Mouse (Mus musculus) CH12.LX (cell line): ENCODE measurements at regions not wholly inside any gene's neighbourhood (a gene's known extent, or its start where the extent isn't known, plus 50 kb on each side); places are given as distances from the start of the nearest gene placed in this dataset.

Experiments
- DNase-seq: peaks from one replicate; pipeline ENCODE4 v3.0.0-alpha.2; 2013; ENCODE audit errors: extremely low read depth
- H3K27ac ChIP-seq: 2 replicates; pipeline ENCODE4 v1.5.1; 2012; ENCODE audit warnings: low read depth, mild to moderate bottlenecking, control low read depth, moderate library complexity; ENCODE audit not compliant: insufficient read depth
- H3K27me3 ChIP-seq: replicated peaks from 2 replicates; pipeline ENCODE3; 2012; ENCODE audit warnings: inconsistent platforms
- H3K36me3 ChIP-seq, 2 experiments: replicated peaks in 1 of 2; 2 replicates each; pipeline versions ENCODE3 to v1.6.1; 2012; ENCODE audit warnings: inconsistent platforms in 1 of 2, low read length in 1 of 2, mild to moderate bottlenecking in 1 of 2, mixed read lengths in 1 of 2, moderate library complexity in 1 of 2; ENCODE audit not compliant: control insufficient read depth in 1 of 2, insufficient read depth in 1 of 2
- H3K4me1 ChIP-seq, 2 experiments: 2 replicates each; pipeline ENCODE4 v1.6.1; 2012; ENCODE audit warnings: inconsistent platforms in 1 of 2, moderate library complexity in 1 of 2; ENCODE audit not compliant: insufficient read depth in 2 of 2, control insufficient read depth in 1 of 2
- H3K4me2 ChIP-seq: 2 replicates; pipeline ENCODE4 v1.6.1; 2012; ENCODE audit warnings: low read depth, mild to moderate bottlenecking, control low read depth; ENCODE audit not compliant: poor library complexity, insufficient read depth, severe bottlenecking
- H3K4me3 ChIP-seq, 3 experiments: fragments of 150-350 bp in 1 of 3; sonication (generic) in 1 of 3; replicated peaks in 1 of 3; 2 replicates each; pipeline versions ENCODE3 to v1.5.1; 2011 to 2012; ENCODE audit warnings: low read depth in 2 of 3, low read length in 2 of 3, mild to moderate bottlenecking in 2 of 3, moderate library complexity in 2 of 3, control low read depth in 1 of 3, improper control_type of control experiment in 1 of 3, inconsistent platforms in 1 of 3, mixed read lengths in 1 of 3; ENCODE audit not compliant: poor library complexity in 1 of 3
- H3K79me2 ChIP-seq: replicated peaks from 2 replicates; pipeline ENCODE4 v1.6.1; 2012; ENCODE audit warnings: mild to moderate bottlenecking, moderate library complexity; ENCODE audit not compliant: control insufficient read depth, poor library complexity, insufficient read depth, severe bottlenecking; ENCODE audit errors: extremely low read depth
- H3K9ac ChIP-seq: 2 replicates; pipeline ENCODE4 v1.6.1; 2012; ENCODE audit warnings: low read depth, mild to moderate bottlenecking, control low read depth, moderate library complexity; ENCODE audit not compliant: insufficient read depth
- H3K9me3 ChIP-seq: replicated peaks from 2 replicates; pipeline ENCODE3; 2012; ENCODE audit warnings: low read length, inconsistent platforms, mixed read lengths
- CHD2 ChIP-seq: IDR thresholded peaks from 2 replicates; pipeline ENCODE4 v1.6.1; 2011; ENCODE audit warnings: low read length, improper control_type of control experiment
- HCFC1 ChIP-seq: IDR thresholded peaks from 2 replicates; pipeline ENCODE4 v1.6.1; 2012; ENCODE audit warnings: low read depth, mild to moderate bottlenecking, inconsistent platforms, low read length, improper control_type of control experiment
- IRF4 ChIP-seq: IDR thresholded peaks from 2 replicates; pipeline ENCODE4 v1.6.1; 2014; ENCODE audit warnings: low read depth, mild to moderate bottlenecking, inconsistent platforms, low read length, improper control_type of control experiment
- KAT2A ChIP-seq: IDR thresholded peaks from 2 replicates; pipeline ENCODE4 v1.6.1; 2012; ENCODE audit warnings: low read length, improper control_type of control experiment, inconsistent platforms; ENCODE audit not compliant: insufficient replicate concordance
- MAFK ChIP-seq: IDR thresholded peaks from 2 replicates; pipeline ENCODE4 v1.6.1; 2011; ENCODE audit warnings: low read length, improper control_type of control experiment; ENCODE audit not compliant: insufficient replicate concordance
- MAZ ChIP-seq: IDR thresholded peaks from 2 replicates; pipeline ENCODE4 v1.6.1; 2012; ENCODE audit warnings: low read depth, mild to moderate bottlenecking, inconsistent platforms, low read length, improper control_type of control experiment, moderate library complexity
- MYC ChIP-seq: IDR thresholded peaks from 2 replicates; pipeline ENCODE4 v1.6.1; 2011; ENCODE audit warnings: low read depth, mild to moderate bottlenecking, improper control_type of control experiment, low read length
- NELFE ChIP-seq: IDR thresholded peaks from 2 replicates; pipeline ENCODE4 v1.6.1; 2011; ENCODE audit warnings: low read depth, low read length, improper control_type of control experiment
- POLR2A ChIP-seq: IDR thresholded peaks from 2 replicates; pipeline ENCODE4 v1.6.1; 2011; ENCODE audit warnings: low read depth, mild to moderate bottlenecking, improper control_type of control experiment, low read length
- POLR2AphosphoS2 ChIP-seq: IDR thresholded peaks from 2 replicates; pipeline ENCODE4 v1.6.1; 2011; ENCODE audit warnings: low read depth, low read length, improper control_type of control experiment
- RCOR1 ChIP-seq: conservative IDR thresholded peaks from 2 replicates; pipeline ENCODE4 v1.6.1; 2012; ENCODE audit warnings: low read depth, mild to moderate bottlenecking, inconsistent platforms, low read length, improper control_type of control experiment
- SIN3A ChIP-seq: IDR thresholded peaks from 2 replicates; pipeline ENCODE4 v1.6.1; 2012; ENCODE audit warnings: low read length, improper control_type of control experiment, inconsistent platforms
- SMC3 ChIP-seq: IDR thresholded peaks from 2 replicates; pipeline ENCODE4 v1.6.1; 2011; ENCODE audit warnings: low read depth, low read length, improper control_type of control experiment
- TBP ChIP-seq: conservative IDR thresholded peaks from 2 replicates; pipeline ENCODE4 v1.6.1; 2011; ENCODE audit warnings: low read depth, low read length, improper control_type of control experiment
- TCF12 ChIP-seq: IDR thresholded peaks from 2 replicates; pipeline ENCODE4 v1.6.1; 2014; ENCODE audit warnings: low read depth, mild to moderate bottlenecking, inconsistent platforms, low read length, improper control_type of control experiment
- ZMIZ1 ChIP-seq: IDR thresholded peaks from 2 replicates; pipeline ENCODE4 v1.6.1; 2012; ENCODE audit warnings: low read depth, mild to moderate bottlenecking, inconsistent platforms, low read length, improper control_type of control experiment
- ZNF384 ChIP-seq: IDR thresholded peaks from 2 replicates; pipeline ENCODE4 v1.6.1; 2012; ENCODE audit warnings: low read depth, low read length, improper control_type of control experiment, inconsistent platforms
- dilution Hi-C: fragments of 300-500 bp; cut with MboI; formaldehyde crosslinking; loops from 2 replicates; pipeline ENCODE4 v1.14.3; 2020; ENCODE audit warnings: low sequenced_read_pairs; ENCODE audit not compliant: extremely low pct_unique_long_range_greater_than_20kb, extremely low pct_ligation_motif_present
- in situ Hi-C: fragments of 300-500 bp; cut with MboI; formaldehyde crosslinking; loops from 3 replicates; pipeline ENCODE4 v1.14.3; 2019; ENCODE audit warnings: low sequenced_read_pairs, low pct_ligation_motif_present, low pct_unique_long_range_greater_than_20kb, mixed read lengths

- in situ Hi-C loops = no loop called here
- Histone ChIP-seq H3K27me3 (peaks cover 8% of the 10 kb centered on the region), H3K27ac (no peak overlapping the region), H3K4me3 (no peak overlapping the region), H3K4me1 (no peaks in the 10 kb centered on the region), H3K36me3 (no peaks in the 10 kb centered on the region), H3K79me2 (no peaks in the 10 kb centered on the region), H3K9ac (no peak overlapping the region), H3K9me3 (peaks cover 19% of the 10 kb centered on the region), H3K4me2 (no peak overlapping the region)
- dilution Hi-C loops = no loop called here
- no peak for DNase-seq
- TF ChIP-seq POLR2AphosphoS2 (no peak), SMC3 (no peak), MAFK (no peak), ZMIZ1 (no peak)
These were observed 148.5 kb upstream of the Maf start for GRCm38 (mm10) chr8:115855934-115856629.

- dilution Hi-C loops = no loop called here
- in situ Hi-C loops = no loop called here
- TF ChIP-seq MAZ (no peak), CHD2 (no peak), HCFC1 (no peak), TBP (no peak), TCF12 (no peak), RCOR1 (no peak), KAT2A (no peak), ZNF384 (no peak), POLR2A (no peak), SIN3A (no peak), IRF4 (no peak), ZMIZ1 (no peak), NELFE (no peak), MYC (no peak)
- TF ChIP-seq, all 38 proteins: peak for 0
These were observed 146.8 kb upstream of the Maf start for GRCm38 (mm10) chr8:115854209-115854900.

More at GRCm38 (mm10) chr8:115854209-115854900, 146.8 kb upstream of the Maf start:
- Histone ChIP-seq H3K4me1 (no peaks in the 10 kb centered on the region), H3K9me3 (peaks cover 17% of the 10 kb centered on the region), H3K27ac (no peak overlapping the region), H3K4me2 (no peak overlapping the region), H3K9ac (no peak overlapping the region), H3K36me3 (no peaks in the 10 kb centered on the region), H3K79me2 (no peaks in the 10 kb centered on the region), H3K4me3 (no peak overlapping the region), H3K27me3 (peaks cover 8% of the 10 kb centered on the region)
- DNase-seq = no peak
